Mouse (Mus musculus) layer of hippocampus, adult 6 months (tissue): ENCODE results near the gene Lsr. TPM values are rescaled to one million over a fixed set of nuclear protein-coding genes. Genes with fewer than 3 reads are reported as not detected.

ENCODE experiments used
- long read RNA-seq, 2 experiments: library from polyadenylated mRNA; unstranded; transcript quantifications; one replicate each; pipeline ENCODE4 v2.0.0; 2019 to 2020
- polyA plus RNA-seq: library from polyadenylated mRNA; unstranded; fragments of <200 nt; fragmentation: Nextera tagmentation; gene quantifications from 2 replicates; pipeline ENCODE4 v1.2.3, GENCODE M21; 2021

Gene Lsr
- 6.0 and 7.0 TPM in 2 replicates for polyA plus RNA-seq
- long read RNA-seq, experiment 1, transcript Lsr-203 (9 exons, 2,071 nt) = major isoform, 9 of 15 reads
- long read RNA-seq, experiment 1, partial matches to known transcripts = 1 of 15 reads
- long read RNA-seq, experiment 1, other reads (novel, unspliced or antisense) = 0 of 15 reads
- long read RNA-seq, experiment 2, transcript Lsr-203 (9 exons, 2,071 nt) = major isoform, 31 of 67 reads
- long read RNA-seq, experiment 2, transcript Lsr-202 (8 exons, 1,930 nt) = minor isoform, 6 of 67 reads
- long read RNA-seq, experiment 2, transcript Lsr-201 (10 exons, 2,167 nt) = minor isoform, 24 of 67 reads
- long read RNA-seq, experiment 2, partial matches to known transcripts = 0 of 67 reads
- long read RNA-seq, experiment 2, other reads (novel, unspliced or antisense) = 6 of 67 reads

GRCm38 (mm10) chr7:30973251-30973500 lies at the start of gene Lsr:
Lsr (minus strand) TSS chr7:30973464.

GRCm38 (mm10) chr7:30973501-30974289 lies 431 bp upstream of the Lsr start, which contains the start of gene Fam187b:
Fam187b (plus strand) TSS chr7:30973790.

GRCm38 (mm10) chr7:30956756-30957366 lies 16.4 kb downstream of the Lsr start, which contains the start of gene Usf2:
Usf2 (minus strand) TSS chr7:30956803.

GRCm38 (mm10) chr7:30943909-30944635 lies 29.2 kb downstream of the Lsr start, which contains the start of gene Hamp:
Hamp (minus strand) TSS chr7:30944032.

GRCm38 (mm10) chr7:30924581-30924980 lies 48.7 kb downstream of the Lsr start, which contains the start of gene Hamp2:
Hamp2 (minus strand) TSS chr7:30924681.

GRCm38 (mm10) chr7:30914732-30915131 lies 58.5 kb downstream of the Lsr start, which contains the start of gene Mag:
Mag (minus strand) TSS chr7:30914873.

Other genes with a start within 250 kb of the Lsr start
- gene Tmem147, start 243.9 kb downstream of the Lsr start, polyA plus RNA-seq = 194 and 230 TPM in 2 replicates
- gene Gapdhs, start 229.8 kb downstream of the Lsr start, polyA plus RNA-seq = not detected in 2 replicates
- gene Sbsn, start 222.0 kb downstream of the Lsr start, polyA plus RNA-seq = 3.8 and 3.9 TPM in 2 replicates
- 2.9 and 4.1 TPM in 2 replicates for gene Dmkn, start 209.7 kb downstream of the Lsr start, polyA plus RNA-seq
- gene Krtdap, start 185.6 kb downstream of the Lsr start, polyA plus RNA-seq = not detected in 2 replicates
- gene Ffar2, start 149.7 kb downstream of the Lsr start, polyA plus RNA-seq = not detected in 2 replicates
- not detected in 2 replicates for gene Ffar3, start 117.3 kb downstream of the Lsr start, polyA plus RNA-seq
- not detected in 2 replicates for gene Ffar1, start 111.9 kb downstream of the Lsr start, polyA plus RNA-seq
- 0.04 and 0.13 TPM in 2 replicates for gene Cd22, start 93.1 kb downstream of the Lsr start, polyA plus RNA-seq
- 78.5 and 92.5 TPM in 2 replicates for gene Mag, start 58.6 kb downstream of the Lsr start, polyA plus RNA-seq
- gene Hamp2, start 48.8 kb downstream of the Lsr start, polyA plus RNA-seq = not detected in 2 replicates
- not detected in 2 replicates for gene Hamp, start 29.4 kb downstream of the Lsr start, polyA plus RNA-seq
- 13.1 and 13.9 TPM in 2 replicates for gene Usf2, start 16.7 kb downstream of the Lsr start, polyA plus RNA-seq
- 0.11 and 0.83 TPM in 2 replicates for gene Fam187b, start 326 bp upstream of the Lsr start, polyA plus RNA-seq
- 10.3 and 15.4 TPM in 2 replicates for gene Fxyd5, start 69.0 kb upstream of the Lsr start, polyA plus RNA-seq
- 175 and 204 TPM in 2 replicates for gene Fxyd7, start 78.0 kb upstream of the Lsr start, polyA plus RNA-seq
- gene Fxyd1, start 83.7 kb upstream of the Lsr start, polyA plus RNA-seq = 223 and 537 TPM in 2 replicates
- gene Lgi4, start 85.9 kb upstream of the Lsr start, polyA plus RNA-seq = 6.2 and 7.4 TPM in 2 replicates
- 0.97 and 1.5 TPM in 2 replicates for gene Fxyd3, start 103.2 kb upstream of the Lsr start, polyA plus RNA-seq
- gene Hpn, start 141.8 kb upstream of the Lsr start, polyA plus RNA-seq = 0.44 and 0.48 TPM in 2 replicates
- gene Scn1b, start 153.5 kb upstream of the Lsr start, polyA plus RNA-seq = 62.7 and 80.2 TPM in 2 replicates
- gene Gramd1a, start 182.4 kb upstream of the Lsr start, polyA plus RNA-seq = 48.8 and 55.0 TPM in 2 replicates